Mouse (Mus musculus) NIH3T3 (cell line): ENCODE data around the gene Hist1h2bf.
"Not testable (repeated sequence)": the region's sequence is repeated elsewhere in the genome, so short reads cannot be mapped to it uniquely, and the experiment has no call there.

Source experiments
- DNase-seq: peaks from one replicate; pipeline ENCODE4 v3.0.0-alpha.2; 2012; ENCODE audit warnings: low read depth

Hist1h2bf gene

DNA sequence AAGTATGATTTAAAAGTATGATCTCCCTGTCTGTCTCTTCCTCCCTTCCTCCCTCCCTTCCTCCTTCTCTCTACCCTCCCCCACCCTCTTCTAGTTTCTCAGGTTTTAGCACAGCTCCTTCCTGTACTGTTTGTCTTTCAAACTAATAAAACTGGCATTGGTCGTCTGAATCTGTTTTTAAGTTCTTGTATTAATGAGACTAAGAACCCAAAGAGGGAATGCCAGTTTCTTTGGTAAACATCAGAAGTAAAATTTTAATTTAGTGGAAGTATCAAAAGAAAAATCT, 12.9 kb upstream of the Hist1h2bf start:
- DNase-seq = peak; percentile 17

DNA sequence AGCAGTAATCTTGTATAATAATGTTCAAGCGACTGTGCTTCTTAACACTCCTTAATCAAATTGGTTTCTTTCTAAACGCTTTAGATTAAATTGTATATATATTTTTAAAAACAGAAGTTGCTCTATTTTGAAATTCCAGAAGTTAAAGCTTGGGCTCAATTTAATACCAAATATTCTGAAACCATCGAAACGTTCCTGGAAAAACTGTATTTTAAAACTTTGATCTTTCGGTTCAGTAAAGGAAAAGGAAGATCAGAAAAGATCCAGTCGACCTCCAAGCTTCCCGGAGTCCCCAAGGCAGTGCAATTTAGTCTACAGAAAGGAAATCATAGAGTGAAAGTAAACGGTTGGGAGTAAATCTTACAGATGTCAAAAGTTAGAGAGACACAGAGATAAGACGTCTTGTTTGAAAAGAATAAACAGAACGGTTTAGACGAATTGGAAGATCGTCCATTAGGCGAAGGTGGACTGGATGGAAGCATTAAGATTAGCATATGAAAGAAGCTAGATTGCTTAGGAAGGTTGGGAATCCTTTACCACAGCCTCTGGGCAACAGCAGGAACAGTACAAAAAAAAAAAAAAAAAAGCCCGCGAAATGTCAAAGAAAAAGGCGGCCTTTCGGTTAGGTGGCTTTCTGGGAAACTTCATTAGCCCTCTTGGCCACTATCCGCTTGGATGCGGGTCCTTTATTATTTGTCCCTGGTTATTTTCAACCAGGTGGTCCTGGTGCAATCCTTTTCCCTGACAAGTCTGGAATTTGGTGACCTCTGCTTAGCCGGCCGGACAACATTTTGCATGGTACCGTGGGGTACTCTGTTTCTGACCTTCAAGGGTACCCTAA, 12.3 kb upstream of the Hist1h2bf start:
- DNase-seq = peak; percentile 16

DNA sequence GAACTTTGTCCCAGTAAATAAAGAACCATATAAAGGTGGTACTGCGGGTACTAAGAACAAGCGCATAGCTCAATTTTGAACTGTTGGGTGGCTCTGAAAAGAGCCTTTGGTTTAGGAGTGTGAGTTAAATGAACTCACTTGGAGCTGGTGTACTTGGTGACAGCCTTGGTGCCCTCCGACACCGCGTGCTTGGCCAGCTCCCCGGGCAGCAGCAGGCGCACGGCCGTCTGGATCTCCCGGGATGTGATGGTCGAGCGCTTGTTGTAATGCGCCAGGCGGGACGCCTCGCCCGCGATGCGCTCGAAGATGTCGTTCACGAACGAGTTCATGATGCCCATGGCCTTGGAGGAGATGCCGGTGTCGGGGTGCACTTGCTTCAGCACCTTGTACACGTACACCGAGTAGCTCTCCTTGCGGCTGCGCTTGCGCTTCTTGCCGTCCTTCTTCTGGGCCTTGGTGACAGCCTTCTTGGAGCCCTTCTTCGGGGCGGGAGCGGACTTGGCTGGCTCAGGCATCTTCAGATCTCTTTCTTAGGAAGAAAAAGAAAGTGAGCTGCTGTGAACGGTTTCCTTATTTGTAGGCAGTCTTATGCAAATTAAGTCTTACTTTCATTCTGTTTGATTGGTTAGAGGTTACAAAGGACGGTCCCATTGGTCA, 11.6 kb upstream of the Hist1h2bf start:
- DNase-seq = peak; percentile 85

DNA sequence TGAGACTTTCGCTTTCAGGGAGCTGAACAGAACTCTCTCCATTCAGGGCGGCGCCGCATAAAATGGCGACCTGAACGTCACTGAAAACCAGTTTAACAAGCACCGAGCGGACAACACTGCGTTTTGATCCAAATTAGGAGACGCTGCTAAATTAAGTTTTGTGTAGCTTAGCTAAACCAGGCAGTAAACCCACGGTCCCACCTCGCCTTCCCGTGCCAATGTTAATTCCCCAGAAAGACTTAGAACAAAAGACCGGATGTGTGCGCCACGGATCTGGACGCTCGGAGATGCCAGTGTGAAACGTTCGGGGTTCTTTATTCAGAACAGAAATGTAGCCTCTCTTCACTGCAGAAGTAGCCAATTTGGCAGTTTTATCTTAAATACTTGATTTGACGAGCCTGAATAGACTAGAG, 11.0 kb upstream of the Hist1h2bf start:
- peak; percentile 81 for DNase-seq

DNA sequence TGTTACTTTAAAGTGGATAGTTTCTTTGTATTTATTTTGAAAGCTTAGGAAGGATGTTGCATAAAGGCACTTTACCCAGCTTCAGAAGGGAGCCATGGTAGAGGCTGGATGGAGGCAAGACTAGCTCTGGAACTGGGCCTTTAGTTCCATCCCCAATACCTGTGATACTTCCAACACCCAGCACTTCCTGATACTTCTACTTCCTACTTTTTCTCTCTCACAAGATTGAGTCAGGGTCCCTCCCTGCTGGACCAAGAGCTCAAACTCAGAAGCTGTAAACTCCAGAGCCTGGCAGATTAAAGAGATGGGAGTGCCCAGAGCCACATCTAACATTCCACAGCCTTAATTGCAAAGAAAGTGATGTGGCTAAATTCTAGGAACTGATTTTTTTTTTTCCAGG, 10.3 kb upstream of the Hist1h2bf start:
- DNase-seq = peak; percentile 18

DNA sequence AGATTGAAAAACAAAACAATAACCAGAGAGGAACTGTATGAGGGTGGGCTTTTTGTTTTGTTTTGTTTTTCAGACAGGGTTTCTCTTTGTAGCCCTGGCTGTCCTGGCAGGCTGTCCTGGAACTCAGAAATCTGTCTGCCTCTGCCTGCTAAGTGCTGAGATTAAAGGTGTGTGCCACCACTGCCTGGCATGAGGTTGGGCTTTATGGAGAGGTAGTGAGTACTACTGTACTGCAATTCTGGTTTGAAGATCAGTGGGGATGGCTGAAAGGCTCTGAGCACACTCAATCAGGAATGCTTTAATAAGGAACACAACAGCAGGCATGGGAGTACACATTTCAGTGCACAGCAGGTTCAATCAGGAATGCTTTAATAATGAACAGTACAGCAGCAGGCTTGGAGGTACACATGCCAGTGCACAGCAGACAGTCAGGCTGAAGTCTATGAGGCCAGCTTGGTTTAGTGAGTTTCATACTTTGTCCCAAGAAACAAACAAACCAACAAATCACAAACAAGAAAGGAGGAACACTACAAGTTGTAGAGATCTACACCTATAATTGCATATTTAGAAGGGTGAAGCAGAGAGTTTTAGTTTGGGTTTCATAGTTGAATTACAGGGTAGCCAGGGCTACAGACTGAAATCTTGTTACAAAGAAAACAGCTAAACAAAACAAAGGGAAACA, 9.5 kb upstream of the Hist1h2bf start:
- no peak for DNase-seq

DNA sequence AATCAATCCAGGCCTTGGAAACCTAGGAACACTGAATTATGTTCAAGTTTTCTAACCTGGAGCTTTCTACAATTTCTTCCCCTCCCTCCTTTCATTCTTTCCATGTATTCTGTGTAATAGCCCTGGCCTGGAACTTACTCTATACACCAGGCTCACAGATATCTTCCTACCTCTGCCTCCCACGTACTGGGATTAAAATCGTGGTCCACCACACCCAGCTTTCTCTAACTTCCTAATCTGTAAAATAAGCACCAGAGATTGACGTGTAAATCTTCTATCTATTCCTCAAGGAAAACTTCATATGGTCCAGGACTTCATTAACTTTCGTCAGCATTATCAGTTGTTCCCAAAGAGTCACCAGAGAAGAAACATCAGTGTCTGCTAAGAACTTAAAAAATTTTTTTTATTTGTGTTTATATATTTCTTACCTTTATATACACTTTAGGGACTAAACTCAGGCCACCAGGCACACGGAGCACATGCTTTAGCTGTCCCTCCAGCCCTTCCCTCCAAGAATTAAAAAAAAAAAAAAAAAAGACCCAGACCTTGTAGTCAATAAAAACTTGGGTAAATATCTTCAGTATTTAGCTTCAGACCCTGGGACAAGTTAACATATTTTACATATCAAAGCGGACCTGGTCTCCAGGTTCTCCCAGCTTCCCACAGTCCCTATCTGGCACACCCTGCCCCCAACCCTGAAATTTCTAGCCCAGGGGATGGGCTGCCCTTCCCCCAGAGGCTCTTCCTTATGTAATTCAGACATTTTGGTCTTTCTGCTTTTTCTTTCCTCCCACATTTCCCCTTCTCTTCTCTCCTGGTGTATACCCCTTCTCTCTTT, 8.4 kb upstream of the Hist1h2bf start:
- no peak for DNase-seq

DNA sequence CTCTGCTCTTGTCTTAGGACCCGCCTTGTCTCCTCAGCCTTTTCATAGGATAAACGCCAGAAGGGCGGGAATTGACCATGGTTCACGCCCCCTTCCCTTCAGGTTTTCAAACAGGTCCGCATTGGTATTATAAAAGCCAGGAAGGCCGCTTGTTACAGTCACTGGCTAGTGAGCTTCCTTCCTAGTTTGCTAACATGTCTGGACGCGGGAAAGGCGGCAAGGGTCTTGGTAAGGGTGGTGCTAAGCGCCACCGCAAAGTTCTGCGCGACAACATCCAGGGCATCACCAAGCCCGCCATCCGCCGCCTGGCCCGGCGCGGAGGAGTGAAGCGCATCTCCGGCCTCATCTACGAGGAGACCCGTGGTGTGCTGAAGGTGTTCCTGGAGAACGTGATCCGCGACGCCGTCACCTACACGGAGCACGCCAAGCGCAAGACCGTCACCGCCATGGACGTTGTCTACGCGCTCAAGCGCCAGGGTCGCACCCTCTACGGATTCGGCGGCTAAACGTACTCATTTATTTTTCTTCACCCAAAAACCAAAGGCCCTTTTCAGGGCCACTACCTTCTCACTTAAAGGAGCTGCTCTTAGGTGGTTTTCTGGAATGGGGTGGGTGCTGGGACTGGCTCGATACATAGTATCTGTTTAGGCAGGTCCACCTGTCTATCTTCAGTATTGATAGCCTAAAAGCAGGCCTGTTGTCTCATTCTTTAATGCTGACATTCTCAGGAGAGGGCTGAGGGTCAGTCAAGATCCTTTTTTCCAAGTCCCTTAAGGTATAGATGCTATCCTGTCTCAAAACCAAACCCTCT, 7.6 kb upstream of the Hist1h2bf start, which contains the start of gene Hist1h4d:
Gene Hist1h4d, plus strand, starts transcription at position 191 of the 811 bp plus-strand sequence.
- peak; percentile 97 for DNase-seq

DNA sequence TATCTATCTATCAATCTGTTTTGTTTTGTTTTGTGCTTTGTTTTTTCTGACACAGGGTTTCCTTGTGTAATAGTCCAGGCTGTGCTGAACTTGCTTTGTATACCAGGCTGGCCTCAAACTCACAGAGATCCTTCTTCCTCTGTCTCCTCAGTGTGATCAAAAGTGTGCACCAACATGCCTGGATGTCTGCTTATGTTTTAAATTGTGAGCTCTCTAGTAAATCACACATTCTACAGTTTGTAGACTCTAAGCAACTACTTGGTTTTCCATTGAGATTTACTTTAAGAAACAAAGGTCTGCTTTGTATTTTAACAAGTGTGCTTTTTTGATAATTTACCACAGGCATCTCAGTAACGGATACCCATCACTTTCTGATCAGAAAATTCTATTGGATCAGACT, 3.8 kb upstream of the Hist1h2bf start:
- no peak for DNase-seq

DNA sequence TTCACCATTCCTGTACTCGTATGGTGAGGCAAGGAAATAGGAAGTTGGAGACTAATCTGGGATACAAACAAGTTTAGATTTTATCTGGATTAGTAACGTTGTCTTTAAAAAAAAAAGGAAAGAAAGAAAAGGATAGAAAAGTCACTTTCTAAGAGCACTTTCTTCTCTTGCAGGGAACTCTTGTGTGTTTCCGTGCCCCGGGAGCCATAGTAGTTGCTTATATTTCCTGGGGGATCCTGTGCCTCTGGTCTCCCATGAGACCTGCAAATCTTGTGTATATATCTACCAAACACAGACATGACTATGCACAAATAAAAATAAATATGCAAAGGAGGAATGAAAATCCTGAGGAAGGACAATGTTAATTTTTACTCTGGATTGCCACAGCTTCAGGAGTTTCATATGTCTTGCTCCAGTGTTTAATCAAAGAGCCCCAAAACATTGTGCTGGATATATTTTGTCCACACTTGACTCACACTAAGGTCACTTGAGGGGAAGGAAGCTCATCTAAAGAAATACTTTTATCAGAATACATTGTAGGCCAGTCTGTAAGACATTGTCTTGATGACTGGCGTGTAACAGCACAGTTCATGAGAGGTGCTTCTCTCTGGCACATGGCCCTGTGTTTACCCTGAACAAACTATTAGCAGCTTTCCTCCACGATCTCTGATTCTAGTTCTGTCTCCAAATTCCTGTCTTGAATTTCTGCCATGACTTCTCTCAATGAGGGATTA, 3.1 kb upstream of the Hist1h2bf start:
- no peak for DNase-seq

DNA sequence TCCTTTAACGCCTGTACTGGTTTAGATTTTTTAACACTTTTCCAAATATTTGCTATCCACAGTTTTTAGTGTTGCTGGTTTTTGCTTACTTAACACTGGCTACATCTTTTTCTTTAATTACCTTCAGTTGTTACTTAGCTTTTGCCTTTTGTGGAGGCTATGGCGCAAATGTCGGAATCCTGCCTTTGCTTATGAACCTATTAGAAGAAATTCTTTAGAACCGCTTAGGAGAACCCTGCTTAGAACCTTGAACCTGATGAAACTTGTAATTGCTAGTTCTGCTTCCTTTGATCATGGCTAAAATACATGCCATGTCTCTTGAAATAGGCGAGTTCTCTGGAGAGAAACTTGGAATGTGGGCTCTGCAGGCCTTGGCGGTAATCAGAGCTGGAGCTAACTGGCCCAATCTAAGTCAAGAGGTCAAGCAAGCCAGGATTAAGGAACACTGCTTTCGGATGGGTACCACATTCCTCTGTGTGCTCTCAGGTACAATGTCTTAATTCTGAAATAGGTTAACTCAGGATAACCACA, 2.4 kb upstream of the Hist1h2bf start:
- peak; percentile 31 for DNase-seq

DNA sequence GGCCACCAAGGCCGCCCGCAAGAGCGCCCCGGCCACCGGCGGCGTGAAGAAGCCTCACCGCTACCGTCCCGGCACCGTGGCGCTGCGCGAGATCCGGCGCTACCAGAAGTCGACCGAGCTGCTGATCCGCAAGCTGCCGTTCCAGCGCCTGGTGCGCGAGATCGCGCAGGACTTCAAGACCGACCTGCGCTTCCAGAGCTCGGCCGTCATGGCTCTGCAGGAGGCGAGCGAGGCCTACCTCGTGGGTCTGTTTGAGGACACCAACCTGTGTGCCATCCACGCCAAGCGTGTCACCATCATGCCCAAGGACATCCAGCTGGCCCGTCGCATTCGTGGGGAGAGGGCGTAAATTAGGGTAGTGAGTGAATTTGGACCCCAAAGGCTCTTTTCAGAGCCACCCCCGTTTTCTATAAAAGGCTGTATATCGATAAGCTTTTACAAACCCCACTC, 1.9 kb upstream of the Hist1h2bf start:
- DNase-seq = not testable (repeated sequence)

DNA sequence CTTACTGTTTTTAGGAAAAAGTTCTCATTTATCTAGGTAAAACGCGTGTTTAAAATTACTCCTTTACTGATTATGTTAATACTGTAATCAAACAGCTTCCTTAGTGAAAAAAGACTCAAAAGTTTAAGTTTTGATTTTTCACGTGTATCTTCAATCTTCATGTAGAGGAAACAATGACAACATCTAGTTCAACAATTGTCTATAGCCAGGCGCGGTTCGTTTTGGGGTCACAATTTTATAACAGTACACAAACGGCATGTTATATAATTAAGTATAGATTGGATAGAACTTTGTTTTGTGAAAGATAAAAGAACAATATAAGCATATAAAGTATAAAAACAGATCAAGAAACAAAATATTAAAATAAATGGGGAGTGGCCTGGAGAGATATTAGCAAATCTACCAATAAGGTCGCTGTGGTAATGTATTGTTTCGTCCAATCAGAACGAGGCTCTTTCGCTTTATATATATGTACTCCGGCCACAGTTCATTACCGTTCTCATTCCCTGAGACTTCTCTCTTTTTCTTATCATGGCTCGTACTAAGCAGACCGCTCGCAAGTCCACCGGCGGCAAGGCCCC, 1.4 kb upstream of the Hist1h2bf start, which contains the start of gene Hist1h3d:
Gene Hist1h3d, plus strand, starts transcription at position 493 of the 581 bp plus-strand sequence.
- DNase-seq = peak; percentile 84

DNA sequence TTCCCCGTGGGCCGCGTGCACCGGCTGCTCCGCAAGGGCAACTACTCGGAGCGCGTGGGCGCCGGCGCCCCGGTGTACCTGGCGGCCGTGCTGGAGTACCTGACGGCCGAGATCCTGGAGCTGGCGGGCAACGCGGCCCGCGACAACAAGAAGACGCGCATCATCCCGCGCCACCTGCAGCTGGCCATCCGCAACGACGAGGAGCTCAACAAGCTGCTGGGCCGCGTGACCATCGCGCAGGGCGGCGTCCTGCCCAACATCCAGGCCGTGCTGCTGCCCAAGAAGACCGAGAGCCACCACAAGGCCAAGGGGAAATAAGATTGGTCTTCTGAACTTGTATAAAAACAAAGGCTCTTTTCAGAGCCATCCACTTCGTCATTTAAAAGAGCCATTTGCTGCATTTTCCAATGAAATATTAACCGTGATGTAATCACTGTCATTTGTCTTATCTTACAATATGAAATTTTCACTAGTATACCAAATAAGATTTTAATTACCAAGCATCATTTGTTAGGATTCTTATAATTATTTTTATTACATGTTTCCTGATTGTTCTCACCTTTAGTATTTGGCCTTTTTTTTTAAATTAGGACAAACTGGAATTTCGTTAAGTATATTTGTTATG, 662 bp upstream of the Hist1h2bf start:
- not testable (repeated sequence) for DNase-seq

DNA sequence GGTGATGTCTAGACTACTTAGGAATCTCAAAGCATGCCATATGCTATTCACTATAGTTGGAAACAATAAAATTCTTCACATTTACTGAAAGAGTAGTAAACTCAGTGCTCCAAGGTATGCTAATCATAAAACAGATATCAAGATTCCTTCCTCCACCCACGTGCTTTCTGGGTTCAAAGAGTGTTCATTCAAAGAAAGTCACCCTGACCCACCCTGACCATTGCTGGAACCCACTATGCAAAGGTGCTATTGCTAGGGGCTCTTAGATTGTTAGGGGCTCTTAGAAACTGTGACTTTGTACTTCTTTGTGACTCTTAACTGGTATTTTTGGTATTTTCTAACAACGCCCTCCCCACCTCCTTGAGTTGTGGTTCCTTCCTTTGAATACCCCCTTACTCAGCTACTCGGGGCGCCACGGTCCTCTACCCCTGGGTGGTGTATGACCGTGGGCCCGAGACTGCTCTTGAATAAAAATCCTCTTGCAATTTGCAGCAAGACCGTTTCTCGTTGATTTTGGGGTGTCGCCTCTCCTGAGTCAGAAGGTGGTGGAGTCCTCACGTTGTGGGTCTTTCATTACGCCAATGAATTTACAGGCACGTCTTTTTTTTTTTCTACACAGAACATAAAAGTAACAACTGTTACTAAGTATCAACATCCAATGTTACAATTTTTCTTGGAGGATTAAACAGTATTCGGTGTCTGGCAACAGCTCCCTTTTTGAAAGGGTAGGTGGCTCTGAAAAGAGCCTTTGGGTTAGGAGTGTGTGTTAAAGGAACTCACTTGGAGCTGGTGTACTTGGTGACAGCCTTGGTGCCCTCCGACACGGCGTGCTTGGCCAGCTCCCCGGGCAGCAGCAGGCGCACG, 730 bp downstream of the Hist1h2bf start:
- not testable (repeated sequence) for DNase-seq

DNA sequence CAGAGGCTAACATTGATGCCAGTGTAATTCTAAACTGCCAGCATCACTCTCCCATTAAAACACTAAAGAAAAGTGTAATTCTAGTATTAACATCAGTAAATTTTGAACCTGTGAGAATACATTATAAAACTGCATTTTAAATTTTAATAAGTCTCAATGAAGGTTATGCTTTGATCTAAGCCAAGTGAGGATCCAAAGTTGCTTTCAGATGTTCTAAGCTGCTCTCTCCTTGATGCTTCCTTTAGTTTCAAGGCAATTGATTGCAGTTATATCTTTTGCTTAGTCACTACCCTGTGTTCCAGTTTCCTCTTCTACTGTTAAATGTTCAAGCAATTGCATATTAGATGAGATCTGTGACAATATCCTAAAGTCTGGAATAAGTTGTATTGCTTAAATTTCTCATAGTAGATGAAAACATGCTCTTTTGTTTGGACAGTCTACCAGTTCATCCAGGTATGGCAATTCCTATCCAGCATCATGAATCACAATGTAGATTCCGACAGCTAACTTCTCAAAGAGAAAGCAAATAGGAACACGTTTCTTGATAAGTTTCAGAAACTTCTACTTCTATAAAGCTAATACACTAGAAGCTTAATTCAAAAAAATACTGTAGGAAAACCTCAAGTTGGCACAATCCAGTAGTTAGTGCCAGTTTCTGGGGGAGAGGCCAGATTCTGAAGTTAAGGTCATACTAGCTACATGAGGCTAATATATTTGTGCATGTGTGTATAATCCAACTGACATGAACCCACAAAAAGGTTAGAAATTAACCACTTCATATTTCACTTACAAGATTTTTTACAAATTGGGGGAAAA, 1.6 kb downstream of the Hist1h2bf start:
- DNase-seq = no peak

DNA sequence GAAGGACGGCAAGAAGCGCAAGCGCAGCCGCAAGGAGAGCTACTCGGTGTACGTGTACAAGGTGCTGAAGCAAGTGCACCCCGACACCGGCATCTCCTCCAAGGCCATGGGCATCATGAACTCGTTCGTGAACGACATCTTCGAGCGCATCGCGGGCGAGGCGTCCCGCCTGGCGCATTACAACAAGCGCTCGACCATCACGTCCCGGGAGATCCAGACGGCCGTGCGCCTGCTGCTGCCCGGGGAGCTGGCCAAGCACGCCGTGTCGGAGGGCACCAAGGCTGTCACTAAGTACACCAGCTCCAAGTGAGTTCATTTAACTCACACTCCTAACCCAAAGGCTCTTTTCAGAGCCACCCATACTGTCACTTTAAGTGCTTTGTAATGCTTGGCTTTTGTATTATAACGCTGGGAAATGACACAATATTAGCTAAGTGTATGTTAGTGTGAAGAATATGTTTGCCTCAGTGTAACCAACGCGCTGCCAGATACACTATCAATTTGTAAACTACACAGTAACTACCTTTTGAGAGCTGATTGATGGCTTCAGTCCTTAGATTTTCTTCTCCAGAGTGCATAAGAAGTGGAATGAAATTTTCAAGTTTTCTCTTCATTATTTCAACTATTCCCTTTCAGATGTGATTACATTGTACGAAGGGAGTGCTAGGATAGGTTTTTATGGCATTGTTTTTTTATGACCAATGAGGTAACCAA, 2.3 kb downstream of the Hist1h2bf start:
- not testable (repeated sequence) for DNase-seq
